ENCODE assay signal across 9 mouse cellular contexts in genomic region chr5:108694352-108695261, GRCm38 (mm10). TPM values are rescaled to one million over a fixed set of nuclear protein-coding genes. Genes with fewer than 3 reads are reported as not detected.
A peak's percentile ranks its signal among the peaks of the same experiment; 100 is the strongest.
DNase-seq lines count a peak whose midpoint lies in the region; ATAC-seq and TF ChIP-seq lines count a peak whose summit lies in the region.
"Had no signal": no experiment of that assay in that cellular context is flagged by ENCODE, and none has a peak within 500 bp of the region (broad histone marks: within the 10 kb centered on the region; RNA-seq: fewer than 3 reads in every experiment).

No protein-coding gene starts in this region.

- TF ChIP-seq EP300 in liver, embryonic 14.5 days (IDR thresholded peaks at IDR 0.05; ENCODE audit: low read depth) = no peak

- no peak overlapping the region for H3K27ac ChIP-seq in forebrain, embryonic 13.5 days
- peak overlapping the region; percentile 26; the same call in 1 of the 2 replicates for H3K27ac ChIP-seq in liver, embryonic 14.5 days

- DNase-seq in adipocyte (ENCODE audit: low spot score) = peak; percentile 55
- DNase-seq in induced T-regulatory cell, adult 2 months (ENCODE audit: low read depth) = peak; percentile 54
- DNase-seq in liver, embryonic 14.5 days (ENCODE audit: low read depth in 3 of 3, low spot score in 3 of 3) = no peak
- DNase-seq in natural killer cell, adult 2 months (ENCODE audit: low spot score in 2 of 2) = peak; percentile 16 to 22
- peak; percentile 54 for DNase-seq in thymus, postnatal 14 days
- DNase-seq in cerebellum, adult 9-11 months = no peak

- no peaks in the 10 kb centered on the region for H3K9me3 ChIP-seq in E14TG2a.4 (ENCODE audit: low read length)
- no peaks in the 10 kb centered on the region for H3K9me3 ChIP-seq in forebrain, embryonic 13.5 days (replicated peaks)
- H3K9me3 ChIP-seq in liver, embryonic 14.5 days (ENCODE audit: control insufficient read depth, low read length) = no peaks in the 10 kb centered on the region

- TF ChIP-seq CTCF in E14TG2a.4 (conservative IDR thresholded peaks at IDR 0.05; ENCODE audit: low read length) = no peak
- TF ChIP-seq CTCF in liver, embryonic 14.5 days (IDR thresholded peaks at IDR 0.05; ENCODE audit: low read depth) = no peak

- peak; percentile 64 for ATAC-seq in forebrain, embryonic 13.5 days
- ATAC-seq in liver, embryonic 14.5 days (ENCODE audit: insufficient read depth) = peak; percentile 65

- H3K4me3 ChIP-seq in E14TG2a.4 (replicated peaks; ENCODE audit: low read length) = peak overlapping the region; percentile 86
- H3K4me3 ChIP-seq in forebrain, embryonic 13.5 days = peak overlapping the region; percentile 81
- H3K4me3 ChIP-seq in liver, embryonic 14.5 days (ENCODE audit: insufficient read depth in 1 of 2, low read depth in 2 of 2, low read length in 2 of 2) = peak overlapping the region; percentile 70 to 85

- H3K4me1 ChIP-seq in E14TG2a.4 (replicated peaks; ENCODE audit: low read depth, low read length) = peaks cover 41% of the 10 kb centered on the region
- peaks cover 46% of the 10 kb centered on the region for H3K4me1 ChIP-seq in forebrain, embryonic 13.5 days
- H3K4me1 ChIP-seq in liver, embryonic 14.5 days (replicated peaks; ENCODE audit: control insufficient read depth in 2 of 2, insufficient read depth in 2 of 2, low read length in 1 of 2) = peaks cover 0 to 21% of the 10 kb centered on the region in 2 experiments; a peak in 3 of 4 replicates

- H3K4me2 ChIP-seq in forebrain, embryonic 13.5 days = peak overlapping the region; percentile 89
- peak overlapping the region; percentile 88 for H3K4me2 ChIP-seq in liver, embryonic 14.5 days (ENCODE audit: low read depth)

- H3K27me3 ChIP-seq in E14TG2a.4 (ENCODE audit: insufficient read depth, low read length) = peaks cover 53% of the 10 kb centered on the region
- H3K27me3 ChIP-seq in forebrain, embryonic 13.5 days = peaks cover 11% of the 10 kb centered on the region; the same call in 1 of the 2 replicates
- H3K27me3 ChIP-seq in liver, embryonic 14.5 days (ENCODE audit: control insufficient read depth, insufficient read depth, low read length) = no peaks in the 10 kb centered on the region

- peak overlapping the region; percentile 76 for H3K9ac ChIP-seq in forebrain, embryonic 13.5 days
- H3K9ac ChIP-seq in liver, embryonic 14.5 days (replicated peaks) = peak overlapping the region; percentile 82

- no peaks in the 10 kb centered on the region for H3K36me3 ChIP-seq in E14TG2a.4 (ENCODE audit: insufficient read depth, low read length)
- H3K36me3 ChIP-seq in forebrain, embryonic 13.5 days (ENCODE audit: poor library complexity, severe bottlenecking) = no peaks in the 10 kb centered on the region
- no peaks in the 10 kb centered on the region for H3K36me3 ChIP-seq in liver, embryonic 14.5 days (replicated peaks; ENCODE audit: control insufficient read depth, insufficient read depth, low read depth)

- under 1% methylated on average over 86 of the region's 99 CpGs for WGBS in forebrain, embryonic 13.5 days
- WGBS in liver, embryonic 14.5 days (ENCODE audit: insufficient replicate concordance) = under 1% methylated on average over 99 of the region's 99 CpGs

RNA-seq across cellular contexts. Expression of gene Fgfrl1, which starts 2.4 kb away (rescaled TPM):
- 5.5 and 5.6 TPM in 2 replicates for polyA plus RNA-seq in forebrain, embryonic 13.5 days (2015; fragmentation: Nextera tagmentation; extraction: Ambion mirVana)
- 11.0 and 12.7 TPM in 2 replicates for polyA plus RNA-seq in liver, embryonic 14.5 days (2012; rRNA removed)
- polyA plus RNA-seq in liver, embryonic 14.5 days (2014; fragmentation: Nextera tagmentation; extraction: Ambion mirVana) = 5.9 and 7.4 TPM in 2 replicates

RNA-seq across cellular contexts. Expression of gene Slc26a1, which starts 19.2 kb away (rescaled TPM):
- polyA plus RNA-seq in forebrain, embryonic 13.5 days (2015; fragmentation: Nextera tagmentation; extraction: Ambion mirVana) = 1.5 and 1.6 TPM in 2 replicates
- 15.3 and 17.9 TPM in 2 replicates for polyA plus RNA-seq in liver, embryonic 14.5 days (2012; rRNA removed)
- 12.6 and 15.5 TPM in 2 replicates for polyA plus RNA-seq in liver, embryonic 14.5 days (2014; fragmentation: Nextera tagmentation; extraction: Ambion mirVana)
- polyA plus RNA-seq: large intestine, adult 2 months had no signal

RNA-seq across cellular contexts. Expression of gene Dgkq, which starts 25.1 kb away (rescaled TPM):
- polyA plus RNA-seq in forebrain, embryonic 13.5 days (2015; fragmentation: Nextera tagmentation; extraction: Ambion mirVana) = 13.7 and 19.0 TPM in 2 replicates
- 4.7 TPM in 2 replicates for polyA plus RNA-seq in liver, embryonic 14.5 days (2012; rRNA removed)
- polyA plus RNA-seq in liver, embryonic 14.5 days (2014; fragmentation: Nextera tagmentation; extraction: Ambion mirVana) = 1.9 and 2.3 TPM in 2 replicates

RNA-seq across cellular contexts. Expression of gene Idua, which starts 34.5 kb away (rescaled TPM):
- 7.7 and 7.9 TPM in 2 replicates for polyA plus RNA-seq in forebrain, embryonic 13.5 days (2015; fragmentation: Nextera tagmentation; extraction: Ambion mirVana)
- polyA plus RNA-seq in liver, embryonic 14.5 days (2012; rRNA removed) = 3.0 and 3.1 TPM in 2 replicates
- 2.5 and 2.9 TPM in 2 replicates for polyA plus RNA-seq in liver, embryonic 14.5 days (2014; fragmentation: Nextera tagmentation; extraction: Ambion mirVana)

Comparison
In these comparisons a context has a peak if more than half of its experiments do, and no peak if none do; other contexts are left out.
1. DNase-seq: peak in adipocyte (single experiment), induced T-regulatory cell, adult 2 months (single experiment), natural killer cell, adult 2 months (2 of 2) and thymus, postnatal 14 days (single experiment); none in liver, embryonic 14.5 days (0 of 3) and cerebellum, adult 9-11 months (single experiment).
2. Peak in every context shown above with its lines, with median percentiles within 50 percentile points of each other: H3K4me3 ChIP-seq.